Mouse (Mus musculus) liver, embryonic 18 days (tissue): Measurements from ENCODE around the gene Uba5. TPM values are rescaled to one million over a fixed set of nuclear protein-coding genes. Genes with fewer than 3 reads are reported as not detected.

Experiments
- polyA plus RNA-seq: library from polyadenylated mRNA; depleted of rRNA; stranded (reverse); fragments of >200 nt; gene quantifications from 2 replicates; pipeline ENCODE4 v1.2.3, GENCODE M21; 2012; rRNA removed

The Uba5 gene
- polyA plus RNA-seq, result 16.2 and 18.5 TPM in 2 replicates

GRCm38 (mm10) chr9:104062430-104063243 is at the start of gene Uba5:
Gene Uba5, minus strand, starts transcription at chr9:104063134.

GRCm38 (mm10) chr9:104063244-104063961 is 469 bp upstream of the Uba5 start, which contains the start of gene Acad11:
Gene Acad11, plus strand, starts transcription at chr9:104063377.

DNA sequence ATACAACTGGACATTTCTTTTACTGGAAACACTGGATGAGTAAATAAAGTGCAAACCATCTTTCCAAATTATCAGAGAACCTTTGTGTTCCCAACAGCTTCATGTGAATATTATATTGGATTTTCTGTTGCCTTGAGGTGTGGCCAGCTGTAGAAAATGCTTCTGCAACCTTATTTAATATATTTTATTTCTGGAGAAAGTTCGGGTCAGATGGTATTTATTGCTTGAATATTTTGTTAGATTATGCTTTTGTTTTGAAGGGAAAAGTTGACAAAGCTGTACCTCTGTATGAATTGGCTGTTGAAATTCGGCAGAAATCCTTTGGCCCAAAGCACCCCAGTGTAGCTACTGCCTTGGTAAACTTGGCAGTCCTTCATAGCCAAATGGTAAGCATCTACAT is 22.6 kb downstream of the Uba5 start, which contains the start of gene Gm28305:
Gene Gm28305, plus strand, starts transcription at position 301 of the 400 bp plus-strand sequence.

GRCm38 (mm10) chr9:104001921-104002859 is 60.7 kb downstream of the Uba5 start, which contains the start of gene Nphp3:
Gene Nphp3, plus strand, starts transcription at chr9:104002544.

Other genes with a start within 250 kb of the Uba5 start
- gene Nphp3, start 60.6 kb downstream of the Uba5 start, polyA plus RNA-seq, result 4.5 and 4.8 TPM in 2 replicates
- not detected in 2 replicates for gene Gm28305, start 22.5 kb downstream of the Uba5 start, polyA plus RNA-seq
- 77.9 and 82.2 TPM in 2 replicates for gene Acad11, start 243 bp upstream of the Uba5 start, polyA plus RNA-seq
- gene Ackr4, start 63.8 kb upstream of the Uba5 start, polyA plus RNA-seq, result 0.56 and 0.59 TPM in 2 replicates
- 14.9 and 16.3 TPM in 2 replicates for gene Dnajc13, start 199.8 kb upstream of the Uba5 start, polyA plus RNA-seq